Mouse (Mus musculus) hindbrain, embryonic 13.5 days (tissue): ENCODE data around the gene Tead4. TPM values are rescaled to one million over a fixed set of nuclear protein-coding genes. Genes with fewer than 3 reads are reported as not detected.
A peak's percentile ranks its signal among the peaks of the same experiment; 100 is the strongest.
"Not testable (repeated sequence)": the region's sequence is repeated elsewhere in the genome, so short reads cannot be mapped to it uniquely, and the experiment has no call there.

Experiments used
- ATAC-seq: fragments of 200-750 bp; cut with Nextera tagmentation; 2 replicates; pipeline ENCODE4 v1.8.0; 2017; ENCODE audit warnings: moderate TSS enrichment; ENCODE audit not compliant: low FRiP score
- H3K27ac ChIP-seq: fragments of 300-500 bp; sonication (generic); 2 replicates; pipeline ENCODE4 v1.5.1; 2015; ENCODE audit warnings: inconsistent platforms, mild to moderate bottlenecking, moderate library complexity
- H3K27me3 ChIP-seq: fragments of 300-500 bp; sonication (generic); 2 replicates; pipeline ENCODE4 v1.6.1; 2015; ENCODE audit warnings: mild to moderate bottlenecking, inconsistent platforms
- H3K36me3 ChIP-seq: fragments of 300-500 bp; sonication (generic); 2 replicates; pipeline ENCODE4 v1.6.1; 2015; ENCODE audit warnings: mild to moderate bottlenecking, inconsistent platforms
- H3K4me1 ChIP-seq: fragments of 300-500 bp; sonication (generic); replicated peaks from 2 replicates; pipeline ENCODE4 v1.6.1; 2015; ENCODE audit warnings: inconsistent platforms
- H3K4me2 ChIP-seq: fragments of 300-500 bp; sonication (generic); 2 replicates; pipeline ENCODE4 v1.6.1; 2015; ENCODE audit warnings: inconsistent platforms, mild to moderate bottlenecking, moderate library complexity
- H3K4me3 ChIP-seq: fragments of 300-500 bp; sonication (generic); 2 replicates; pipeline ENCODE4 v1.5.1; 2015; ENCODE audit warnings: mild to moderate bottlenecking, inconsistent platforms
- H3K9ac ChIP-seq: fragments of 300-500 bp; sonication (generic); 2 replicates; pipeline ENCODE4 v1.6.1; 2015; ENCODE audit warnings: mild to moderate bottlenecking, inconsistent platforms
- H3K9me3 ChIP-seq: fragments of 300-500 bp; sonication (generic); 2 replicates; pipeline ENCODE4 v1.6.1; 2016; ENCODE audit warnings: inconsistent platforms
- WGBS: fragments of 180-500 bp; shearing (Covaris S2); methylation state at CpG from one replicate; pipeline ENCODE4 v1.1.7; 2015; 5-methylcytosine and 5-hydroxymethylcytosine counted together
- polyA plus RNA-seq: library from polyadenylated mRNA; unstranded; fragments of >200 nt; fragmentation: Nextera tagmentation; extraction: Ambion mirVana; gene quantifications from 2 replicates; pipeline ENCODE4 v1.2.1, GENCODE M21; 2015

The Tead4 gene
- polyA plus RNA-seq, 1 experiment from 2014 or later = 0.53 TPM

DNA sequence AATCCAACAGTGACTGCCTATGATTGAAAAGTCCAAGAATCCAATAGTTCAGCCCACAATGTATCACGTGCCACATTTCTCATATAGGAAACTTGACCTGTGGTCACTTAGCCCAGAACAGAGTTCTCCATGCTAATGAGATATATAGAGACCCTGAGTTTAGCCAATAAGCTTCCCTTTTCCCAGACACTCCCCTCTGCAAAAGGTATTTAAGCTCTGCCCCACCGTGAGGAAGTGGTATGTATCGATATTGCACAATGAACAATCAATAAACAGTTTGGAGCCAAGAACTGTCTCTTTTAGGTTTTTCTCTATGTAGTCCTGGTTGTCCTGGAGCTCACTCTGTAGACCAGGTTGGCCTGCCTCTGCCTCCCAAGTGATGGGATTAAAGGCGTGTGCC is 4.2 kb upstream of the Tead4 start:
- H3K9me3 ChIP-seq = no peaks in the 10 kb centered on the region
- ATAC-seq = no peak
- peaks cover 14% of the 10 kb centered on the region for H3K4me1 ChIP-seq
- H3K4me2 ChIP-seq = no peak overlapping the region
- no peaks in the 10 kb centered on the region for H3K36me3 ChIP-seq
- no peak overlapping the region for H3K9ac ChIP-seq
- H3K27ac ChIP-seq = no peak overlapping the region
- H3K27me3 ChIP-seq = peaks cover 35% of the 10 kb centered on the region
- WGBS = 83% methylated on average over 4 of the region's 4 CpGs
- no peak overlapping the region for H3K4me3 ChIP-seq

DNA sequence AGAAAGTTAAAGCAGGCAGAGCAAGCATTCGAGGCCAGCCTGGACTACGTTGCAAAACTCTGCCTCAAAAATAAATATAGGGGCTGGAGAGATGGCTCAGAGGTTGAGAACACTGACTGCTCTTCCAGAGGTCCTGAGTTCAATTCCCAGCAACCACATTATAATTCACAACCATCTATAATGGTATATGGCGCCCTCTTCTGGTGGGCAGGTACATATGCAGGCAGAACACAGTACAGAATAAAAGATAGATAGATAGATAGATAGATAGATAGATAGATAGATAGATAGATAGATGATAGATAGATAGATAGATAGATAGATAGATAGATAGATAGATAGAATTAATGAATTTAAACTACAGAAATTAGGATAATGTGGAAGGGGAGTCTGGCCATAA is 2.0 kb upstream of the Tead4 start:
- WGBS = 72% methylated on average over 3 of the region's 3 CpGs
- H3K36me3 ChIP-seq, H3K4me3 ChIP-seq, H3K9me3 ChIP-seq, H3K27ac ChIP-seq, H3K4me2 ChIP-seq, H3K9ac ChIP-seq, ATAC-seq: not testable (repeated sequence)
- Histone ChIP-seq H3K27me3 (peaks cover 57% of the 10 kb centered on the region), H3K4me1 (peaks cover 21% of the 10 kb centered on the region)

DNA sequence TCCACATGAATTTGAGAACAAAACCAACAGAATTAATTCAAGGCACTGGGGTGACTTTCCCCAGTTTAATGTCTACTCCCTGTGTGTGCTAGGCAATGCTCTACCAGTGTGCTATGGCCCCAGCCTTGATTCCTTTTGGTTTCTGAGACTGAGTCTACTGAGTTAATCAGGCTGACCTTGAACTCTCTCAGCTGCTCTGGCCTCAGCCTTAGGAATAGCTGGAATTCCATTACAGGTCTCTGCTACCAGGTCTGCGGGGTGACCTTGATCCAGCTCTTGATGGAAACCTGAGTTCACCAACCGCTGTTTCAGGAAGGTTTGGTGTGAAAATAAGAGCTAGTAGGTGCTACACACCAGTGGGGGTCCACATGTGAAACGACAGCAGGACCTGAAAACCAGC is 1.3 kb upstream of the Tead4 start:
- H3K27ac ChIP-seq = no peak overlapping the region
- 88% methylated on average over 3 of the region's 3 CpGs for WGBS
- H3K4me1 ChIP-seq = peaks cover 25% of the 10 kb centered on the region
- no peak for ATAC-seq
- no peaks in the 10 kb centered on the region for H3K36me3 ChIP-seq
- no peak overlapping the region for H3K9ac ChIP-seq
- H3K27me3 ChIP-seq = peaks cover 64% of the 10 kb centered on the region
- H3K9me3 ChIP-seq = no peaks in the 10 kb centered on the region
- H3K4me2 ChIP-seq = no peak overlapping the region
- no peak overlapping the region for H3K4me3 ChIP-seq

- Histone ChIP-seq H3K9me3 (no peaks in the 10 kb centered on the region), H3K9ac (no peak overlapping the region), H3K27ac (no peak overlapping the region), H3K27me3 (peaks cover 69% of the 10 kb centered on the region), H3K4me3 (no peak overlapping the region), H3K4me1 (peaks cover 29% of the 10 kb centered on the region), H3K4me2 (no peak overlapping the region), H3K36me3 (no peaks in the 10 kb centered on the region)
- ATAC-seq = no peak
- WGBS = 48% methylated on average over 11 of the region's 11 CpGs
Measured at GRCm38 (mm10) chr6:128301458-128301857, 835 bp upstream of the Tead4 start.

GRCm38 (mm10) chr6:128299292-128300133 is 1.1 kb downstream of the Tead4 start:
- Histone ChIP-seq H3K4me1 (peaks cover 36% of the 10 kb centered on the region), H3K4me3 (peak overlapping the region; percentile 67), H3K9me3 (no peaks in the 10 kb centered on the region), H3K27me3 (peaks cover 66% of the 10 kb centered on the region), H3K9ac (peak overlapping the region; percentile 77), H3K27ac (no peak overlapping the region), H3K36me3 (no peaks in the 10 kb centered on the region), H3K4me2 (peak overlapping the region; percentile 100)
- peak; percentile 28; the same call in 1 of the 2 replicates for ATAC-seq
- WGBS = under 1% methylated on average over 25 of the region's 25 CpGs

DNA sequence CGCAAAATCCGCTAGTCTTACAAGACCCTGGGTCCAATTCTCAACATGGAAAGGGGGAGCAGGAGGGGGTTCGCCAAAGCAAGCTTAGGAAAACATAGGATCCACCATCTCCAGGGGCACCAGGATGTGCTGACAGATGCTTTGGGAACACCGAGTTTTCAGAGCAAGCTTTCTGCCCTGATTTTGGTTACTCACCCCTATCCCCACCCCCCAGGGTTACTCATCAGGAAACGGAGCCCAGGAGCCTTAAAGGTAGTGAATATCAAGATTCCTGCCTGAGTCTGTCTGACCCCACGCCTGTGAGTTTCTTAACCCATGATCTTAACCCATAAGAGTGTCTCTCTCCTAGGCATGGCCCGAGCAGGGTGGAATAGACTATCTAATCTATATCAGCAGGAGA is 2.4 kb downstream of the Tead4 start:
- H3K4me2 ChIP-seq = no peak overlapping the region
- peaks cover 36% of the 10 kb centered on the region for H3K4me1 ChIP-seq
- no peak for ATAC-seq
- no peak overlapping the region for H3K9ac ChIP-seq
- no peak overlapping the region for H3K27ac ChIP-seq
- H3K36me3 ChIP-seq = no peaks in the 10 kb centered on the region
- 46% methylated on average over 7 of the region's 7 CpGs for WGBS
- peaks cover 66% of the 10 kb centered on the region for H3K27me3 ChIP-seq
- no peak overlapping the region for H3K4me3 ChIP-seq
- H3K9me3 ChIP-seq = no peaks in the 10 kb centered on the region

DNA sequence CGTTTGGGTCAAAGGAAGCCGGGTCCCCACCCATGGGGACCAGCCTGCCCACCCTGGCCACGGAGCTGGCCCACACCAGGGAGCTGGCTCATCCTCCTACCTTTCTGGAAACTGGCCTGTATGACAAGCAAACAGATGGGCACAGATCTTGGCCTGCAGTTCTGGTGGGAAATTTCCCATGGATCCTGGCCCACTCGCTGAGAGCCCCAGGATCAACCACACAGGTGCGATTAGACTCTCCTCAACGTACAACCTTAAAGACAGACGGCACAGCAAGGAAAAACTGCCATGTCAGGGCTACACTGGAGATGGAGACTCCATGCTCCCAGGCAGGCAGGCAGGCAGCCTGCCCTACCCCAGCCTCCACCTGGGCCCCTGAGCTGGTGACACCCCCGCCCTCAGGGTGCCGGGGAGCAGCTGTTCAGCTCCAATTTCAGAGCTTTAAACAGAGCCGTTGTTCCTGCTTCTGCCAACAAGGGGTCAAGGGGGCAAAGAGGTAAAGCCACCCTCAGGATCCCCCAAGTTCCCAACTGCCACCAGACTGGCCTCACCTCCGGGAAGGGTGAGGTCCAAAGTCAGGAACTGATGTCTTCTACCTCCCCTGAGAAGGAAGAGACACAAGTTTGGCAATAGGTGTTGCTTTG is 3.8 kb downstream of the Tead4 start:
- Histone ChIP-seq H3K9me3 (no peaks in the 10 kb centered on the region), H3K4me2 (no peak overlapping the region), H3K27me3 (peaks cover 59% of the 10 kb centered on the region), H3K36me3 (no peaks in the 10 kb centered on the region), H3K4me1 (peaks cover 36% of the 10 kb centered on the region), H3K9ac (no peak overlapping the region), H3K4me3 (no peak overlapping the region), H3K27ac (no peak overlapping the region)
- WGBS = 42% methylated on average over 11 of the region's 11 CpGs
- ATAC-seq = no peak; the same call in 1 of the 2 replicates

DNA sequence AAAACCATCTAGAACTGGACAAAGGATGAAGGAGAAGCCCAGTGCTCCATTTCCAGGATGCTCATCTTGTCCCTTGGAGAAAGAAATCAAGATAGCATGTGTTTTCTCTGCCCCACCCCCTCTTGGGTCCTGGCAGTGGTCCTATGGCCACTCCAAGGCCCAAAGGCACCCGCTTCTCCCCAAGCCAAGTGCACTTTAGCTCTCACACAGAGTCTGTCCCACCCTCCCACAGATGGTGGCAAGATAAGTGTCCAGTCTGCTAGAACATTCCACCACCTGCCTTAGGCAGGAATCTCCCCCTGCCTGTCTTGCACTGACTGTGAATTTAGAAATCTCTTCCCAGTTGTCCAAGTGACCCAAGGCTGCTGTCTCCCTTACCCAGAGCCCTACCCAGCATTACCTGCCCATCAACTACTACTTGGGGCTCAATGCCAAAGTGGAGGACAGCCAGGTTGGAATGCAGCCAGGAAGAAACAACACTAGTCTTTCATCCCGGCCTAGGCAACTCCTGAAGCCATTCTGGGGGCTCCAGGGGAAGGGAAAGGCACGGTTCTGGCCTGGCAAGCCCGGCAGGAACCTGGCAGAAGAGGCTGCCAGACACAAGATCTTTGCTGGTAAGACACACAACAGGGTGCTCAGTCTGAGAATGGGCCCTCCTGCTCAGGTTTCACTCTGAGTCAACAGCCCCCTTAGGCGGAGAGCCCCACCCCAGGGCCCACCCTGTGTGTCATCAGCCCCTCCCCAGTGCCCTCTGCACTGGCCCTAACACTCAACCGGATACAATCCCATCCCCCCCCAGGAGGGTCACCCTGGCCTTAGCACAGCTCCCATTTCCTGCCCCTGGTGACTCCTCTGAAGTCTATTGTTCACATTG is 4.5 kb downstream of the Tead4 start:
- no peak overlapping the region for H3K27ac ChIP-seq
- H3K9me3 ChIP-seq = no peaks in the 10 kb centered on the region
- H3K9ac ChIP-seq = no peak overlapping the region
- 39% methylated on average over 6 of the region's 6 CpGs for WGBS
- H3K4me3 ChIP-seq = no peak overlapping the region
- no peak overlapping the region for H3K4me2 ChIP-seq
- H3K4me1 ChIP-seq = peaks cover 35% of the 10 kb centered on the region
- H3K36me3 ChIP-seq = no peaks in the 10 kb centered on the region
- no peak; the same call in 1 of the 2 replicates for ATAC-seq
- peaks cover 51% of the 10 kb centered on the region for H3K27me3 ChIP-seq

DNA sequence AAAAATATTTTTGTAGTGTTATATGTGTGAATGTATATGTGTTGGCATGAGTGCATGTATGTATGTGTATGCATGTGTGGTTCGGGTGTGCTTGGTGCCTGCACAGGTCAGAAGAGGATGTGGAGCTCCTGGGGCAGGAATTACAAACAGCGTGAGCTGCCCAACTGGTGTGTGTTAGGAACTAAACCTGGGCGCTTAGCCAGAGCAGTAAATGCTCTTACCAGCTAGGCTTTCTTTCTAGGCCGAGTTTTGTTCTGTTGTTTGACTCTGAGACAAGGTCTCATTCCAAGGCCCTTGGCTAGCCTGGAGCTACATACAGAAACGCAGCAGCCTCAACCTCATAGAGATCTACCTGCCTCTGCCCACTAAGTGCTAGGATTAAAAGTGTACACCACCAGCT is 9.3 kb downstream of the Tead4 start:
- 88% methylated on average over 5 of the region's 5 CpGs for WGBS
- no peak overlapping the region for H3K27ac ChIP-seq
- H3K4me3 ChIP-seq = no peak overlapping the region
- no peaks in the 10 kb centered on the region for H3K9me3 ChIP-seq
- no peak overlapping the region for H3K4me2 ChIP-seq
- no peaks in the 10 kb centered on the region for H3K36me3 ChIP-seq
- no peak overlapping the region for H3K9ac ChIP-seq
- ATAC-seq = no peak
- peaks cover 5% of the 10 kb centered on the region for H3K4me1 ChIP-seq
- peaks cover 14% of the 10 kb centered on the region; the same call in 1 of the 2 replicates for H3K27me3 ChIP-seq

- H3K9ac ChIP-seq = no peak overlapping the region
- WGBS = 80% methylated on average over 6 of the region's 6 CpGs
- no peak overlapping the region for H3K4me2 ChIP-seq
- no peaks in the 10 kb centered on the region for H3K36me3 ChIP-seq
- peaks cover 8% of the 10 kb centered on the region for H3K4me1 ChIP-seq
- peaks cover 12% of the 10 kb centered on the region; the same call in 1 of the 2 replicates for H3K27me3 ChIP-seq
- ATAC-seq = no peak
- no peaks in the 10 kb centered on the region for H3K9me3 ChIP-seq
- H3K4me3 ChIP-seq = no peak overlapping the region
- no peak overlapping the region for H3K27ac ChIP-seq
Measured at GRCm38 (mm10) chr6:128288681-128289080, 11.9 kb downstream of the Tead4 start.

DNA sequence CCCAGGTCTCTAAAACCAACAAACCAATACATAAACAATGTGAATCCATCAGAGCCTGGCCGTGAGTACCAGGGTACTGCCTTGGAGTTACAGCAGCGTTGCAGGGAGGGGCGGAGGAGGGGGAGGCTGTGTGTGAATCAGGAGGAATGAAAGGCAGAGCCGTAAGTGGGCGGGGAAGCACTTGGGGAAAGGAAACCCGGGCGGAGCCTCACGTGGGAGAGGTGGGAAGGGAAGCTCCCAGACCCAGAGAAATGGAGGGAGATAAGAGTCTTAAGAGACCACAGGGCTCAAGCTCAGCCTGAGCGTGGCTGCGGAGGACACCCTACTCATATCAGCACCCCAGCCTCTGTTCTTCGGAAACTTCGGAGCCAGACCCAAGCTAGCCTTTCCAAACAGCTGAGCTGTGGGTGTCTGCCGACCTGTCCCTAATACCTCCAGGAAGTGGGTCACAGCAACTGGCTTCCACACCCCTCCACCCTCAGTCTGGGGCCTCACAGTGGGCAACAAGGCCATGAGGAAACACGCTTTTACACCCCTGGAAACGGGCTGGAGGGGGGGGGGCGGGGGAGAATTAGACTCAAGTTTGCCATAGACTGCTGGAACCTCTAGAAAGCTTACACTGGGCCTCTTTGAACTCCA is 14.7 kb downstream of the Tead4 start:
- no peaks in the 10 kb centered on the region for H3K9me3 ChIP-seq
- 0 out of 2 replicates have a peak overlapping the region, but pooled peaks have one; percentile 12 for H3K4me3 ChIP-seq
- peaks cover 12% of the 10 kb centered on the region; the same call in 1 of the 2 replicates for H3K27me3 ChIP-seq
- H3K4me2 ChIP-seq = peak overlapping the region; percentile 36
- WGBS = 13% methylated on average over 16 of the region's 16 CpGs
- H3K9ac ChIP-seq = peak overlapping the region; percentile 24; the same call in 1 of the 2 replicates
- no peaks in the 10 kb centered on the region for H3K36me3 ChIP-seq
- no peak overlapping the region for H3K27ac ChIP-seq
- peaks cover 14% of the 10 kb centered on the region for H3K4me1 ChIP-seq
- 0 out of 2 replicates have a peak, but pooled peaks have one; percentile 21 for ATAC-seq
